Mouse (Mus musculus) E14TG2a.4 (cell line): ENCODE measurements around the gene Ldhal6b.

ENCODE experiments used
- H3K27me3 ChIP-seq: 2 replicates; pipeline ENCODE4 v1.6.1; 2014; ENCODE audit warnings: low read length, control low read depth; ENCODE audit not compliant: insufficient read depth
- H3K36me3 ChIP-seq: 2 replicates; pipeline ENCODE4 v1.6.1; 2014; ENCODE audit warnings: low read length, control low read depth; ENCODE audit not compliant: insufficient read depth
- H3K4me1 ChIP-seq: replicated peaks from 2 replicates; pipeline ENCODE4 v1.6.1; 2014; ENCODE audit warnings: low read depth, low read length, control low read depth
- H3K4me3 ChIP-seq: replicated peaks from 2 replicates; pipeline ENCODE4 v1.5.1; 2014; ENCODE audit warnings: mild to moderate bottlenecking, low read length
- H3K9me3 ChIP-seq: 2 replicates; pipeline ENCODE4 v1.6.1; 2014; ENCODE audit warnings: low read length, control low read depth
- CTCF ChIP-seq: conservative IDR thresholded peaks from 2 replicates; pipeline ENCODE4 v1.5.1; 2014; ENCODE audit warnings: low read length
- NANOG ChIP-seq: IDR thresholded peaks from 2 replicates; pipeline ENCODE4 v1.6.1; 2014; ENCODE audit warnings: borderline replicate concordance, low read length, mixed read lengths
- POU5F1 ChIP-seq: IDR thresholded peaks from 2 replicates; pipeline ENCODE4 v1.6.1; 2014; ENCODE audit warnings: low read length, borderline replicate concordance

Ldhal6b gene

DNA sequence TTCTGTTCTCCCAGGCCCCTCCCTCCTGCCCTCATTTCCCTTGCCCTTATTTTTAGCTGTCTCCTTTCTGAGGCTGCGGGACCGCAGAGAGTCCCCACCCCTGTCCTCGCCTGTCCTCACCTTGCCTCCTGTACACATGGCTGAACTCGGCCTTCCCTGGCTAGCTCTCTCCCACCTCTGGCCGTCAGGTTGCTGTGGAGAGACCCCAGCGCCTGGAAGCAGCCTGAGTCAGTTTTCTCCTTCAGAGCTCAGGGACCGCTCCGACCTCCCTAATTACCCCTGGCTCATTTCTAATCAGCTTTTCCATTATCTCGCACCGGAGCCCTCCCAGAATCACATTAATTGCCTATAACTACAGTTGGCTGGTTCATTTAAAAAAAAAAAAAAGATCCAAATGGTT, 27.9 kb downstream of the Ldhal6b start:
- Histone ChIP-seq H3K27me3 (peaks cover 26% of the 10 kb centered on the region), H3K4me3 (no peak overlapping the region), H3K36me3 (no peaks in the 10 kb centered on the region), H3K4me1 (peaks cover 28% of the 10 kb centered on the region), H3K9me3 (peaks cover 10% of the 10 kb centered on the region)
- TF ChIP-seq NANOG (no peak), CTCF (no peak), POU5F1 (no peak)

DNA sequence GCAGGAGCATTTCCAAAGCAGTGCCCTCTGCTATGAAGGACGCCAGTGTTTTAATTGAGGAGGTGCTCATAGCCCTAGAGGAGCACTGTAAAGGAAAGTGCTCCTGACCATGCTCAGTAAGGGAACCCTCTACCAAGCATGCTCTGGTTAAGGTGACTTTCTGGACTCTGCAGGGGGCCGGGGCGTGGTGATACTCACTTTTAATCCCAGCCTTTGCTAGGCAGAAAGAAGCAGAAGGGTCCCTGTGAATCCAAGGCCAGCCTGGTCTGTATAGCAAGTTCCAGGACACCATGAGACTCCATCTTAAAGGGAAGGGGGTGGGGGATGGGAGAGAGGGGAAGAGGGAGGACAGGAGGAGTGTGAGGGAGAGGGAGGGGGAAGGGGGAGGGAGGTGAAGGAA, 30.2 kb downstream of the Ldhal6b start:
- TF ChIP-seq CTCF (no peak), NANOG (no peak), POU5F1 (no peak)
- H3K36me3 ChIP-seq = no peaks in the 10 kb centered on the region
- no peak overlapping the region for H3K4me3 ChIP-seq
- peaks cover 8% of the 10 kb centered on the region for H3K9me3 ChIP-seq
- peaks cover 28% of the 10 kb centered on the region for H3K4me1 ChIP-seq
- H3K27me3 ChIP-seq = peaks cover 27% of the 10 kb centered on the region

GRCm38 (mm10) chr17:5386885-5387545, 31.6 kb downstream of the Ldhal6b start:
- Histone ChIP-seq H3K4me1 (peaks cover 28% of the 10 kb centered on the region), H3K9me3 (no peaks in the 10 kb centered on the region), H3K4me3 (no peak overlapping the region), H3K27me3 (peaks cover 30% of the 10 kb centered on the region), H3K36me3 (no peaks in the 10 kb centered on the region)
- TF ChIP-seq NANOG = no peak
- no peak for TF ChIP-seq CTCF
- no peak for TF ChIP-seq POU5F1

DNA sequence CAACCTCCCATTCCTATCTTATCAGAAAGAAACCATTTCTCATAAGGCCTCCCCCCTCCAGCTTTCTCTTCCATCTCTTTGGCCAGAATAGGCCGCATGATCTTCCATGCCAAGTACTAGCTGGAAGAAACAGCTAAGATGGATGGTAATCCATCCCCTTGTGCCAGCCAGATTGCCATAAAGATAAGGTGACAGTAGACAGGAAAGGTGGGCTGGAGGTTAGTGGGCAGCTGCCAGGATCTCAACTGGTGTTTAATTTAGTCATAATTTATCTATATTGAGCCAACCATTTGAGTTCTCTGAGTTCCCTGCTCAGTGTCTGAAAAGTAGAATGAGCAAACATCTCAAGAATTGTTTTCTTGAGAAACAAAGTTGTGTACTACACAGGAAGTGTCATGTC, 32.9 kb downstream of the Ldhal6b start:
- peaks cover 30% of the 10 kb centered on the region for H3K27me3 ChIP-seq
- H3K4me3 ChIP-seq = no peak overlapping the region
- H3K9me3 ChIP-seq = no peaks in the 10 kb centered on the region
- peaks cover 28% of the 10 kb centered on the region for H3K4me1 ChIP-seq
- TF ChIP-seq NANOG (no peak), POU5F1 (no peak), CTCF (no peak)
- no peaks in the 10 kb centered on the region for H3K36me3 ChIP-seq

- Histone ChIP-seq H3K4me1 (peaks cover 25% of the 10 kb centered on the region), H3K9me3 (no peaks in the 10 kb centered on the region), H3K4me3 (no peak overlapping the region), H3K27me3 (peaks cover 11% of the 10 kb centered on the region), H3K36me3 (no peaks in the 10 kb centered on the region)
- TF ChIP-seq NANOG = no peak
- no peak for TF ChIP-seq CTCF
- TF ChIP-seq POU5F1 = no peak
These were observed 40.6 kb downstream of the Ldhal6b start for GRCm38 (mm10) chr17:5377930-5378310.

- Histone ChIP-seq H3K27me3 (0 out of 2 replicates have a peak, but pooled peaks cover 5% of the 10 kb centered on the region), H3K36me3 (no peaks in the 10 kb centered on the region), H3K9me3 (no peaks in the 10 kb centered on the region), H3K4me3 (no peak overlapping the region), H3K4me1 (peaks cover 25% of the 10 kb centered on the region)
- no peak for TF ChIP-seq CTCF
- no peak for TF ChIP-seq NANOG
- TF ChIP-seq POU5F1 = no peak
These were observed 41.2 kb downstream of the Ldhal6b start for GRCm38 (mm10) chr17:5377151-5377929.

GRCm38 (mm10) chr17:5372951-5373350, 45.6 kb downstream of the Ldhal6b start:
- no peak for TF ChIP-seq NANOG
- TF ChIP-seq POU5F1 = no peak
- no peak for TF ChIP-seq CTCF
- no peaks in the 10 kb centered on the region for H3K36me3 ChIP-seq
- peaks cover 5% of the 10 kb centered on the region; the same call in 1 of the 2 replicates for H3K27me3 ChIP-seq
- H3K4me1 ChIP-seq = peaks cover 14% of the 10 kb centered on the region
- H3K9me3 ChIP-seq = peaks cover 13% of the 10 kb centered on the region
- H3K4me3 ChIP-seq = no peak overlapping the region

DNA sequence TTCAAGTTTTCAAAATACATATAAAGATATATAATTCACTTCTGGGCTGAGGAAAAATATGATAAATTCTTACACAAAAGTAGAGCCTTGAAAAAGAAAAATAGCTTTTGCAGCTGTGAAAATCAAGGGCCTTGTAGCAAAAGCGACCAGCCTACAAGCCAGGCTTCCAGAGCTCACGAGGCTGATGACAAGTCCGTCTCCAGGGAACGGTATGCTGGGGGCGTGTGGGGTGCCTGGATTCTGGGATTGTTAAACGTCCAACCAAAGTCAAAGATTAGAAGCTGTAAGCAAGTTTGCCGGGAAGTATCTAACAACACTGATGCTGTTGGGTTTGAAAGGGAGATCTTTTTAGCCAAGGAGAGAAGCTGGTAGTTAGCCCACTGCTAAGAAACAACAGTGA, 47.0 kb downstream of the Ldhal6b start:
- TF ChIP-seq POU5F1 (no peak), CTCF (no peak), NANOG (no peak)
- no peaks in the 10 kb centered on the region for H3K4me1 ChIP-seq
- H3K4me3 ChIP-seq = no peak overlapping the region
- no peaks in the 10 kb centered on the region for H3K36me3 ChIP-seq
- peaks cover 13% of the 10 kb centered on the region for H3K9me3 ChIP-seq
- peaks cover 5% of the 10 kb centered on the region; the same call in 1 of the 2 replicates for H3K27me3 ChIP-seq
